Mouse (Mus musculus): Measurements from ENCODE around the gene Mepe. TPM values are rescaled to one million over a fixed set of nuclear protein-coding genes. Genes with fewer than 3 reads are reported as not detected.

Gene Mepe
- polyA plus RNA-seq, 1 experiment from 2014 or later, result not detected

DNA sequence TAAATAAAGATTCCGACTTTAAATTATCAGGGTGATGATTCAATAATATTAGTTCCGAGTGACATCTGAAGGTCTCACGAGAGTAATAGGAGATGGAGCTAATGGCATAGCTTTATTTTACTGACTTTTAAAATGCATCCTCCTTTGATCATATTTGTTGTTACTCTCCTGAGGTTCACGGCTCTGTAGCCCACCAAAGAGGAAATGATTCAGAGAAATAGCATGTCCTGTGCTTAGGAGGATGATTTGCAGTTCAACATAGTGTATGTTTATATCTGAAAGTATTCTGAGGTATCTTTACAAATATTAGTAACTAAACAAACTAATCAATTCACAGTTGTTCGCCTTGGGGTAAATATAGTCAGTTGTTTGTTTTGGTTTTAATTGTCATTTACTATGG, 32.4 kb downstream of the Mepe start:
- H3K27ac ChIP-seq, result no peak overlapping the region
- ATAC-seq (ENCODE audit: low read depth), result no peak
- 53% methylated on average over 5 of the region's 5 CpGs for WGBS (ENCODE audit: insufficient replicate concordance)
- no peak overlapping the region for H3K4me2 ChIP-seq
- DNase-seq, result no peak
- H3K9me3 ChIP-seq (replicated peaks), result peaks cover 5% of the 10 kb centered on the region; the same call in 1 of the 2 replicates
- no peaks in the 10 kb centered on the region for H3K36me3 ChIP-seq
- no peaks in the 10 kb centered on the region for H3K4me1 ChIP-seq (replicated peaks)
- H3K27me3 ChIP-seq, result no peaks in the 10 kb centered on the region
- H3K9ac ChIP-seq, result no peak overlapping the region
- H3K4me3 ChIP-seq (replicated peaks), result no peak overlapping the region

DNA sequence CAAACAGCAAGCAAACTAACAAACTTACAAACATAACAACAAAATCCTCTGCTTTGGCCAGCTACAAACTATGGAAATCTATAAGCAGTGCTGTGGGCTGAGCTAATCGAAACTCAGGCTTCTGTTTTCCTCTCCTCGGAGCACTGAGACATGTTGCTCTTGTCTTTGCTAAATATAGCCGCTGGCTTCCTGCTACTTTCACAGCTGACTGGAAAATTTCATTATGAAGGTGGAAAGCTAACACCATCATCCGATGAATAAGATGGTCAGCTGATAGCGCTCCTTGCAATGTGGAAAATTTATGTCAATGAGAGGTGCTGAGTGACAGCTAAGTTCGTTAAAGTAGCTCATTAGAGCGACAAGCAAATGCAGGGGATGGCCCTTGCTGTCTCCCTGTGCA, 33.5 kb downstream of the Mepe start:
- no peaks in the 10 kb centered on the region for H3K4me1 ChIP-seq (replicated peaks)
- no peak overlapping the region for H3K27ac ChIP-seq
- no peak overlapping the region for H3K4me3 ChIP-seq (replicated peaks)
- no peak overlapping the region for H3K9ac ChIP-seq
- no peak overlapping the region for H3K4me2 ChIP-seq
- peaks cover 5% of the 10 kb centered on the region; the same call in 1 of the 2 replicates for H3K9me3 ChIP-seq (replicated peaks)
- WGBS (ENCODE audit: insufficient replicate concordance), result 53% methylated on average over 7 of the region's 7 CpGs
- H3K36me3 ChIP-seq, result no peaks in the 10 kb centered on the region
- DNase-seq (no peak), ATAC-seq (ENCODE audit: low read depth) (no peak)
- H3K27me3 ChIP-seq, result no peaks in the 10 kb centered on the region

DNA sequence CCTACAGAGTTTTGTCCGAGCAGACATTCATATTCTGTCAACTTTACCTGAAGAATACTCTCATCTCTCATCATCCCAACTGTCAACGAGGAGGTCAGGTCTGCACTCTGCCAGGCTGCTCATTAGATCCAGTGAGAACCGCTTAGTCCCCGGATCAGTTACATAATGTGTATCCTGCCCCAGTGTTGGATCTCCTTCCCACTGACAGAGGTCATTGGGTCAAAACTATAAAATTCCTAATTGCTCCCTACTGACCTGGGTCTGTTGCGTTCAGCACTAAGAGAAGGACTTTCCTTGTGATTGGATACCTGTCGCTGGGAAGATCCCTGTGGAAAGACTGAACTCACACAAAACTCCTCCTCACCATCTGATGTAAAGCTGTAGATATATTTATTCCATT, 34.1 kb downstream of the Mepe start:
- Histone ChIP-seq H3K36me3 (no peaks in the 10 kb centered on the region), H3K4me2 (no peak overlapping the region), H3K9me3 (replicated peaks) (peaks cover 5% of the 10 kb centered on the region; the same call in 1 of the 2 replicates), H3K9ac (no peak overlapping the region), H3K27ac (no peak overlapping the region), H3K4me1 (replicated peaks) (no peaks in the 10 kb centered on the region), H3K27me3 (no peaks in the 10 kb centered on the region), H3K4me3 (replicated peaks) (no peak overlapping the region)
- DNase-seq (no peak), ATAC-seq (ENCODE audit: low read depth) (no peak)
- 58% methylated on average over 6 of the region's 6 CpGs for WGBS (ENCODE audit: insufficient replicate concordance)

DNA sequence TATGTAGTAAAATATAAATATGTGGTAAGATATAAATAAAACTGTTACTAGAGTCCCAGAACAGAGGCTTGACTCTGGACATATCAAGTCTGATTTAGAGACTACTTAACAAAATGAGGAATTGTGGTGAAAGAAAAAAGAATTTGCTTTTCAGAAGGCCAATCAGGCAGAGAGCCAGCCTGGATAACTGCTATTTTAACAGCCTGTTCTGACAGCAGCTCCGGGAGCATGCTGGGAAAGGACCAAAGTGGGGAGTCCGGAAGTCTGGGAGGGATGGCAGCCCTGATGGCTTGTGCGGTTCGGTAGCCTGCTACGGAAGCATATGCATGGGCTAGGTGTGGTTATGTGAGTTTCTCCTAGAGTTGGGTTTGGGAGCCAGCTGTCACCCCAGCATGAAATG, 45.5 kb downstream of the Mepe start:
- Histone ChIP-seq H3K9me3 (replicated peaks) (no peaks in the 10 kb centered on the region), H3K27ac (no peak overlapping the region), H3K4me3 (replicated peaks) (no peak overlapping the region), H3K27me3 (no peaks in the 10 kb centered on the region), H3K9ac (no peak overlapping the region), H3K4me1 (replicated peaks) (no peaks in the 10 kb centered on the region), H3K4me2 (no peak overlapping the region), H3K36me3 (no peaks in the 10 kb centered on the region)
- 74% methylated on average over 5 of the region's 5 CpGs for WGBS (ENCODE audit: insufficient replicate concordance)
- DNase-seq (no peak), ATAC-seq (ENCODE audit: low read depth) (no peak)

DNA sequence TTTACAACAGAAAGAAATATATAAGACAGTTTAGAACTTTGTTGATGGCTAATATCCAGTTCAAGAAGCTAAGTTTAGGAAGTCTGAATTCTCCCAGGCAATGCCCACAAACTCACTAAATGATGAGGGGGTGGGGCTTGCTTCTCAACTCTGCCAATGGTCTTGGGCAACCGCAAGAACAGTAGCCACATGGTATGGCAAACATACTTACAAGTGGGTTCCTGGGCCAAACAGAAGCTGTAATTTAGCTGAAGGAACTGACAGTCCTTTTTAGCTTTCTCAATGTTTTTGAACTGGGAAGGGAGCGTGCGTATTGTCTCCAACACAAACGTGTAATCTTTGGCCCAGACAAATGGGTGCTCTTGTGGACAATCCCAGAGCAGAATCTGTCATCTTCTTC, 46.2 kb downstream of the Mepe start:
- WGBS (ENCODE audit: insufficient replicate concordance), result 76% methylated on average over 4 of the region's 4 CpGs
- no peak overlapping the region for H3K4me2 ChIP-seq

DNA sequence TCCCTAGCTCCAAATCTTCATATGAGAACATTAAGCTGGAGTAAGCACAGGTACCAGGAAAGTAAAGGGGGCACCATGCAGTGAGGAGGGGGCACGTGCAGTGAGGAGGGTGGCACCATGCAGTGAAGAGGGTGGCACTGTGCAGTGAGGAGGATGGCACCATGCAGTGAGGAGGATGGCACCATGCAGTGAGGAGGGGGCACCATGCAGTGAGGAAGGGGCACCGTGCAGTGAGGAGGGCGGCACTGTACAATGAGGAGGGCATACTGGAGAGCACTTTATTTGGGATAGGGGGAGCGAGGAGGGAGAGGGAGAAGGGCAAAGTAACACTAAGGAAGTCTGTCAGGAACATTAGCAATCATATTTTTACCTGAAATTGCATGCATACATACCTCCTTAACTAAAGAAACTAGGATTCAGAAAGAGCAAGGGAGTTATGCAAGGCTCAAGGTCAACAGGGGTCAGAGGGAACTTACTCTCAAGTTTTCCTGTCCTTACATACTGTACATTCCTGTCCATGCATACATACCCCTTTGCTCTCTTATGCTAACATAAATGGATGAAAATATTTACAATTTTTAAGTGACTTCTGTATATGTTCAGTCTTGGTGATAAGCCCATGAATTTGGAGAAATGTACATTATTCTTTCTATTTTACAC, 48.6 kb downstream of the Mepe start:
- H3K4me1 ChIP-seq (replicated peaks), result no peaks in the 10 kb centered on the region
- no peaks in the 10 kb centered on the region for H3K9me3 ChIP-seq (replicated peaks)
- WGBS (ENCODE audit: insufficient replicate concordance), result 59% methylated on average over 4 of the region's 4 CpGs
- no peak overlapping the region for H3K4me2 ChIP-seq
- ATAC-seq (ENCODE audit: low read depth) (no peak), DNase-seq (no peak)
- H3K27me3 ChIP-seq, result no peaks in the 10 kb centered on the region
- H3K9ac ChIP-seq, result no peak overlapping the region
- no peaks in the 10 kb centered on the region for H3K36me3 ChIP-seq
- no peak overlapping the region for H3K27ac ChIP-seq
- H3K4me3 ChIP-seq (replicated peaks), result no peak overlapping the region

More for the DNA sequence above, 46.2 kb downstream of the Mepe start:
- DNase-seq, result no peak
- H3K27me3 ChIP-seq, result no peaks in the 10 kb centered on the region
- H3K9me3 ChIP-seq (replicated peaks), result no peaks in the 10 kb centered on the region
- H3K27ac ChIP-seq, result no peak overlapping the region
- no peak overlapping the region for H3K4me3 ChIP-seq (replicated peaks)
- ATAC-seq (ENCODE audit: low read depth), result no peak
- H3K36me3 ChIP-seq, result no peaks in the 10 kb centered on the region
- H3K4me1 ChIP-seq (replicated peaks), result no peaks in the 10 kb centered on the region
- H3K9ac ChIP-seq, result no peak overlapping the region

DNA sequence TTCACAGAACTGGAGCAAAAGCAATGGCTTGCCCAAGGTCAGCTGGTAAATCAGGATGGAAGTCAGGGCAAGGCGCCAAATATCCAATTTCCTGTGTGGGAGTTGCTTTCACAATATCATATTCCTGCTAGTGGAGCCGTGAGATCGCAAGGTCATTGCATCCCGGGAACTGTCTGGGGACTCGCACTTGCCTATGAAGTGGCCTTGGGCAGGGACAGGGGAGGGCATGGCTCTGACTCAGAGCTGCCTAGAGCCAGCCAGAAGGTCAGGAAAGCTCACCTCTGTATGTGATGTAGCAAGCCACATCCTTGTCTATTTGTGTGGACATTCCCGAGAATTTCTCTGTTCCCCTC, 49.2 kb downstream of the Mepe start:
- Histone ChIP-seq H3K9me3 (replicated peaks) (no peaks in the 10 kb centered on the region), H3K4me2 (no peak overlapping the region), H3K36me3 (no peaks in the 10 kb centered on the region), H3K4me1 (replicated peaks) (no peaks in the 10 kb centered on the region), H3K27me3 (no peaks in the 10 kb centered on the region), H3K27ac (no peak overlapping the region), H3K9ac (no peak overlapping the region), H3K4me3 (replicated peaks) (no peak overlapping the region)
- WGBS (ENCODE audit: insufficient replicate concordance), result 67% methylated on average over 6 of the region's 6 CpGs
- ATAC-seq (ENCODE audit: low read depth) (0 out of 2 replicates have a peak, but pooled peaks have one; percentile 34), DNase-seq (no peak)

DNA sequence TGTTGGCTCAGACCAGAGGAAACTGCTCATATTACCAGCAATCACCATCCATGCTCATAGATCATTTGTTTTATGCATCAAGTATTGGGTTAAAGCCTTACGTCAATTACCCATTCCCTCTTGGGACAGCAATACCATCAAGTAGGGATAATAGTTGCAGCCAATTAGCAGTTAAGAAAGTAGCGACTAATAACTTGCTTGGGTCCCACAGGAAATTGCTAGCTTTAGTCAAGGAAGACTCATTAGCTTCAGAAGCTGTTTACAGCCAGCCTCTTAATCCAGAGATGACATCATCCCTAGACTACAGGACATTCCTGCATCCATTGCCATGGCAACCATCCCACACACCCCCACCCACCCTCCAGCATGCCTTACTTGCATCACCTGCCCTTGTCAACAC, 50.0 kb downstream of the Mepe start:
- Histone ChIP-seq H3K4me2 (no peak overlapping the region), H3K27ac (no peak overlapping the region), H3K4me3 (replicated peaks) (no peak overlapping the region), H3K36me3 (no peaks in the 10 kb centered on the region), H3K9ac (no peak overlapping the region), H3K4me1 (replicated peaks) (no peaks in the 10 kb centered on the region), H3K27me3 (no peaks in the 10 kb centered on the region), H3K9me3 (replicated peaks) (no peaks in the 10 kb centered on the region)
- ATAC-seq (ENCODE audit: low read depth) (no peak), DNase-seq (no peak)
- 63% methylated on average over 2 of the region's 2 CpGs for WGBS (ENCODE audit: insufficient replicate concordance)

DNA sequence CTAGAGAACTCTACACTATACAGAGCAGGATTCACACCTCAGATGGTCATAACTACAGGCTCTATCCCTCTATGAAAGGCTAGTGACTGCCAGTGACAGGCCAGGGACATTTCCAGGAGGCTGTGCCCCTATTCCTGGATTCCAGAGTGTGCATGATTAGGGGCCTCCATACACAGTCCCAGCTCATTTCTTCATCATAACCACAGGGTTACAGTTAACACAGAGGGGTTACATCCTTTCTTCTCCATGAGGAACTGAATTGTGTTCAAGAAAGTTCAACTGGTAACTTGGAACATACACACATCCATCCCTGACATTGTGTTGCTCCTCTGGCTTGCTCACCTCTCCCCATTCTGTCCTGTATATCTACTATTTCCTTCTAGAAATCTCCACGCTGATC, 51.8 kb downstream of the Mepe start:
- H3K27me3 ChIP-seq, result no peaks in the 10 kb centered on the region
- no peak overlapping the region for H3K9ac ChIP-seq
- H3K9me3 ChIP-seq (replicated peaks), result no peaks in the 10 kb centered on the region
- H3K36me3 ChIP-seq, result no peaks in the 10 kb centered on the region
- no peak for ATAC-seq (ENCODE audit: low read depth)
- no peak overlapping the region for H3K27ac ChIP-seq
- H3K4me1 ChIP-seq (replicated peaks), result no peaks in the 10 kb centered on the region
- no peak overlapping the region for H3K4me3 ChIP-seq (replicated peaks)
- H3K4me2 ChIP-seq, result no peak overlapping the region
- no peak for DNase-seq
- WGBS (ENCODE audit: insufficient replicate concordance), result 40% methylated on average over 1 of the region's 1 CpGs

DNA sequence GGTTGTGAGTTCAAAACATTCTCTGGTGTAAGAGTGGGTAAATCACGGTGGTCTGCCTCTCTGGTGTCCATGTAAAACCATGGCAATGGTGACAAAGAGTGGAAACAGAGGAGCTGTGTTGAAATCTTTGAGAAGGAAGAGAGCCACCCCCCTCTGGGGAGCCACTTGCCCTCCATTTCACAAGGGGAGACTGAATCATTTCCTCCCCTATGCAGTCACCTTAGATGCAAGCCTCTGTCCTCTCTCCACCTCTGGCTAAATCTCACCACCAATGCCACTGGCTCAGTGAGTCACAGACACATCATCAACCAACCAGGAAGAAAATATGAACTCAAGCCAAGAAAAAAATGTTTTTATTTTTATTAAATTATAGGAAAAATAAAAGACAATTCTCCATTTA, 55.4 kb downstream of the Mepe start:
- Histone ChIP-seq H3K27ac (no peak overlapping the region), H3K27me3 (no peaks in the 10 kb centered on the region), H3K4me2 (no peak overlapping the region), H3K9me3 (replicated peaks) (no peaks in the 10 kb centered on the region), H3K4me1 (replicated peaks) (no peaks in the 10 kb centered on the region), H3K36me3 (no peaks in the 10 kb centered on the region), H3K4me3 (replicated peaks) (no peak overlapping the region), H3K9ac (no peak overlapping the region)
- ATAC-seq (ENCODE audit: low read depth), result no peak
- 56% methylated on average over 1 of the region's 1 CpGs for WGBS (ENCODE audit: insufficient replicate concordance)
- no peak for DNase-seq

DNA sequence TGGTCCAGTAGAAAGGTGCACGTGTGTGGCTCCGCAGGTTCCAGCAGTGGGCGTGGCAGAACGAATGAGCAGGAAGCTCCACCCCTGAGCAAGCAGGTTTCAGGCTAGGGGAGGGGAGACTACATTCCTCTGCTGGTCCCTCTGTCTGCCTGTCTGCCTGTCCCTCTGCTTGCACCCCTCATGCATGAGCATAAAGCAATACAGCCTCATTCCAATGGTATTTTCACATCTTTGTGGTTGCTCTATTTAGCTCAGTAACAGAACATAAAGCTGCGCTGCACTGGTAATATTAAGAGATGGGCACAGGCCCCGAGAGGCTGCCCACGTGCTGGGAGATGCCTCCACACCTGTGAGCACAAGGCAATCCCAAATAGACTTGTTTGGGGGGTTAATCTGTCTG, 56.5 kb downstream of the Mepe start:
- Histone ChIP-seq H3K36me3 (no peaks in the 10 kb centered on the region), H3K9ac (no peak overlapping the region), H3K4me3 (replicated peaks) (no peak overlapping the region), H3K27ac (no peak overlapping the region), H3K27me3 (no peaks in the 10 kb centered on the region), H3K4me1 (replicated peaks) (no peaks in the 10 kb centered on the region), H3K4me2 (no peak overlapping the region), H3K9me3 (replicated peaks) (no peaks in the 10 kb centered on the region)
- WGBS (ENCODE audit: insufficient replicate concordance), result 41% methylated on average over 5 of the region's 7 CpGs
- DNase-seq (no peak), ATAC-seq (ENCODE audit: low read depth) (no peak)

DNA sequence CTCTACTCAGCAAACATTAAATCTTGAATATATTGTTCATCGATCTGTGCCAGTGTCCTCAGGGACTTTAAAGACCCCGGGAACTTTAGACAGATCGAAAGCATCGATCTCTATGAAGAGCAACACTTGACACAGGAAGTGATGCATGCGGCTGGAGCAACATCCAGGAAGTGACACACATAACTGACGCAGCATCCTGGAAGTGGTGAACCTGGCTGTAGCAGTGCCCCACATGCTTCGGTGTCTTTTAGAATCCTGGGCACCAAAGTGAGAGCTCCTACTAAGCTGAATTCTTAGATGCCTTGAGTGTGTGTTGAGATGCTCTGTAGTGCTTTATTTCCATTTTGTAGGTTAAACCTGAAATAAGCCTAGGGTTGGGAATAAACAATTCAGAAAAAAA, 59.4 kb downstream of the Mepe start:
- DNase-seq (no peak), ATAC-seq (ENCODE audit: low read depth) (no peak)
- H3K27ac ChIP-seq, result no peak overlapping the region
- H3K36me3 ChIP-seq, result no peaks in the 10 kb centered on the region
- no peaks in the 10 kb centered on the region for H3K27me3 ChIP-seq
- 66% methylated on average over 7 of the region's 7 CpGs for WGBS (ENCODE audit: insufficient replicate concordance)
- H3K4me3 ChIP-seq (replicated peaks), result no peak overlapping the region
- H3K4me1 ChIP-seq (replicated peaks), result no peaks in the 10 kb centered on the region
- no peak overlapping the region for H3K9ac ChIP-seq
- no peak overlapping the region for H3K4me2 ChIP-seq
- no peaks in the 10 kb centered on the region for H3K9me3 ChIP-seq (replicated peaks)
